Mouse (Mus musculus): ENCODE results near the gene Tmem260. TPM values are rescaled to one million over a fixed set of nuclear protein-coding genes. Genes with fewer than 3 reads are reported as not detected.

The Tmem260 gene
- total RNA-seq, 2 experiments from 2014 or later: 21.6 to 22.2 TPM

DNA sequence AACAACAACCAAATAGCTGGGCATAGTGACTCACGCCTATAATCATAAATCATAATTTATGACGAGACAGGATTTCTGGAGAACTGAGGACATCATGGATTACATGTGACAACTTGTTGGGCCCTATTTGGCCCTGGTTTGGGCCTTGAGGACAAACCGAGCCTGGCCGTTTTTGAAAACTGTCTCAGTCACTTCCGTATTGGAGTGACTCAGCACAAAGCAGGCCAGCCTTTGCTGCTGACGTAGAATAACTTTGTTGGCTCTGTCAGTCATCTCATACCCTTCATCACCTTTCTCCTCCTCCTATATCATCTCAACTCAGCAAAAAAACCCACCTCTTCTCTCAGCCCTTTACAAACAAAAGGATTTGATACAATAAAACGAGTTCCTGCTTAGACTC, 103.8 kb downstream of the Tmem260 start:
- no peak for DNase-seq (ENCODE audit: low spot score in 2 of 2)

GRCm38 (mm10) chr14:48553216-48553615, 107.3 kb downstream of the Tmem260 start:
- DNase-seq (ENCODE audit: low spot score in 2 of 2): no peak

DNA sequence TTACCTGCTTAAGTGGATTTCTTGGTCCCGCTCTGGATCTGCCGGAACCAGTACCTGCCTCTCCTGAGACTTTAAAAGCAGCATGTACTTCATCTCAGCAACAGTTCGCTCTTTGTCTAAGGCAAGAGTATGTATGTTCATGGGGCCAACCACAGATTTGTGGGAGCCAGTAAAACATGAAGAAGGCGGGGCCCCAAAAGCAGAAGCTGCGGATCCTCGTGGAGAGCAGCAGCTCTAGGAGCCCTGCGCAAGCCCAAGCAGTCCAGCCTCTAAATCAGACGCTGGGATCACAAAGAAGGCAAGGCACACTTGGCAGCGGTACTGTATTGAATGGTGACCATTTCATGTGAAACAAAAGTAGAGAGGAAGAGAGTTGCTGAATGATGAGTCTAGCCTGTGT, 107.8 kb downstream of the Tmem260 start:
- no peak for DNase-seq (ENCODE audit: low spot score in 2 of 2)

GRCm38 (mm10) chr14:48558975-48559374, 113.1 kb downstream of the Tmem260 start:
- no peak for DNase-seq (ENCODE audit: low spot score in 2 of 2)

GRCm38 (mm10) chr14:48559736-48560135, 113.8 kb downstream of the Tmem260 start:
- DNase-seq (ENCODE audit: low spot score in 2 of 2): no peak

DNA sequence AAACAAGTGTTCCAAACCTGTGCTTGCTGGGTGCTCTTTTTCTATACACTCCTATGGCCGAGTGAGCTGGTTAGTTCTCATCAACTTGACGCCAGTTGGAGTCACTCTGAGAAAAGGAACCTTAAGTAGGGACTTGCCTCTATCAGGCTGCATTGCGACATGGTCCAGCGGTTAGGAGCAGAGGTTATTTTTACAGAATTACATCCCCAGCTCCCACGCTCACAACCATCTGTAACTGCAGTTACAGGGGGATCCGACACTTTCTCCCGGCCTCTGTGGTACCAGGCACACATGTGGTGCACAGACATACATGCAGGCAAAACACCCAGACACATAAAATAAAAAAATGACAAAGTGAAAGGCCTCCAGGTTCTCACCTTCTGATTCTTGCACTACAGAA, 120.7 kb downstream of the Tmem260 start:
- DNase-seq (ENCODE audit: low spot score in 2 of 2): no peak

Other genes with a start within 250 kb of the Tmem260 start
- gene Otx2, start 227.7 kb downstream of the Tmem260 start, total RNA-seq (2021): 10 to 100 TPM in 1 of 2 experiments, 1 to 10 TPM in 1; 2.8 to 10.2 TPM